Mouse (Mus musculus) urinary bladder, postnatal 14 days (tissue): ENCODE results near the gene Acvrl1.

Experiments
- DNase-seq: peaks from one replicate; pipeline ENCODE4 v3.0.0; 2021; ENCODE audit warnings: low spot score

Gene Acvrl1

DNA sequence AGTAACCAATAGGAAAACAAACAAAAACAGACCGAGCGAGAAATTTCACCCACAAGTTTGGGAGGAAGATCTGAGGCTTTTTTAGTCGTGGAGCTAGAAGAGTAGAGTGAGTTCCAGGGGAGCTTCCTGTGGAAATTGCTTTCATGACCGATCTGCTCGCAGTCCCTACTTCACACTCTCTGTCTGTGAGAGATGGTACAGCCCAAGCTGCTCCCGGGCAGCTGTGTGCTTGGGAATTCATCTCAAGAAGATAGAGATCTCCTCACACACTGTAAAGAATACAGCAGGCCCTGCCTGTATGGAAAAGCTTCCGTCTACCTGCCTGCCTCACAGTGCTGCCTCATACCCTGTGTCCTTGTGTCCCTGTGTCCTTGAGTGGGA is 63.9 kb downstream of the Acvrl1 start:
- no peak for DNase-seq

DNA sequence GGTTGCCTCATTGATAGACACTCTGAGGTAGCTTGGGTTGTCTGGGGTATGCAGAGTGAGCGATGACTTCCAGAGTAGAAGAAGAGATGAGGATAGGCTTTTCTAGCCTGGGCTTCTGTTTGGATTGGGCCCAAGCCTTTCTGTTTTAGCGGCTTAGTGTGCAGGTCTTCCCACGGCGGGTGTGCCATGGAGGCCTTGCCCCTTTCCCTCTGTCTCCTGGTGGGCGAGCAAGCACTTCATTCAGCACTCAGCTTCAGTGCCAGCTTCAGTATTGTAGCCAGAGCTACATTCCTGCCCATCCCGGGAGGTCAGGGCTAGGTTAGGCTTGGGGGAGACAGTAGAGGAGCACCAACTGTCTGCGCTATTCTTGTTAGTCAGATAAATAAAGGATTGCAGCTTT is 64.3 kb downstream of the Acvrl1 start:
- no peak for DNase-seq

- no peak for DNase-seq
Observed at GRCm38 (mm10) chr15:101193971-101194370, 65.6 kb downstream of the Acvrl1 start.
